Mouse (Mus musculus): ENCODE data around the gene Mnat1.

DNA sequence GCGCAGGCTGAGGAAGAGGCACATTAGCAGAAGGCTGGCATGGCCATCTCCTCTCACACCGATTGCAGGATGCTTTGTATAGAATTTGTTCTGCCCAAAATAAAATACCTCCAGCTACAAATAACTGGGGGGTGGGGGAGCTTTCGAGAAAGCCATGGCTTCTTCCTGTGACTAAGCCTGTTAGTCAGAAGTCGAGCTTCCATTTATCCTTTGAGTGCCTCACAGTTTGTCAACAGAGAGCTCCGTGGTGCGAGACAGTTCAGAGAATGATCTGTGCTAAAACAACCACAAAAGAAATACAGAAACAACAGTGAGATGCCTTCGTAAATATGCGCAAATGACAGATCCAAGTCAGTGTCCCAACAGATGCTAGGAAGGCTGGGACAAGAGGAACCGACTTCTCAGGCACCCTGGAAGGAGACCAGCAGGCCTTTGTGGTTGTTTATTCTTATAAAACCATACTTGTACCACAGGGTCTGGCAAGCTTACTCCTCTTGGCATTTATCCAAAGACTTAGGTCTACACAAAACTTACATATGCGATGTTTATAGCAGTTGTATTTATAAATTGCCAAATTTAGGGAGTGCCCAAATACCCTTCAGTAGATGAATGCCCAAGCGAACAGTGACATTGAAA is 172.1 kb downstream of the Mnat1 start:
- TF ChIP-seq POLR2A (IDR thresholded peaks at IDR 0.05; ENCODE audit: borderline replicate concordance, insufficient read depth, low read length) (no peak), CTCF (IDR thresholded peaks at IDR 0.05; ENCODE audit: borderline replicate concordance, insufficient read depth, low read depth, low read length) (no peak)

Data from cerebellum, adult 2 months (tissue).